Mouse (Mus musculus): Measurements from ENCODE around the gene Tff3.
A peak's percentile ranks its signal among the peaks of the same experiment; 100 is the strongest.

The Tff3 gene

GRCm38 (mm10) chr17:31129452-31129851, at the start of gene Tff3:
TSS of gene Tff3 (minus strand) at chr17:31129646.
- DNase-seq: no peak

GRCm38 (mm10) chr17:31176321-31176720, 46.9 kb upstream of the Tff3 start:
- no peak for DNase-seq

GRCm38 (mm10) chr17:31169796-31170195, 40.4 kb upstream of the Tff3 start:
- DNase-seq: no peak

- no peak for DNase-seq
Observed at GRCm38 (mm10) chr17:31165127-31165526, 35.7 kb upstream of the Tff3 start, which contains the start of gene Tff1. TSS of gene Tff1 (minus strand) at chr17:31165277.

DNA sequence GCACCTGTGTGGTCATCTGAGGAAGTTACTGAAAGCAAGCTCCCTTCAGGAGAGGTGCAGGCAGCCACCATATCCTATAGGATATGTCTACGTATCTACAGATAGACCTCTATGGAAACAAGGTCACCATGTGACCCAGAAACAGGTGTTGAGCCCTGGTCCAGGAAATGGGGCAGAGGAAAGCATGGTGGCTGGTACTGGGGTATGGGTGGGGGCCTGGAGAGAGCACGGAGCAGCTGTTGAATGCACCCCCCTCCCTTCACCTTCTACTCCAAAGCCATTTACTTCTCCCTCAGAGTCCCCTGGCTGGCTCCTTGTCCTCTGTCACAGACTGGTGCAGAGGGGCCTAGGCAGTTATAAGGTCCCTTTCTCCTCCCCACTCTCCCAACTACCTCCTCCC, 34.4 kb upstream of the Tff3 start:
- no peak for DNase-seq

GRCm38 (mm10) chr17:31162607-31163006, 33.2 kb upstream of the Tff3 start:
- DNase-seq: peak; percentile 48

GRCm38 (mm10) chr17:31160291-31160690, 30.8 kb upstream of the Tff3 start:
- DNase-seq: no peak

- no peak for DNase-seq
Observed at GRCm38 (mm10) chr17:31157921-31158320, 28.5 kb upstream of the Tff3 start.

DNA sequence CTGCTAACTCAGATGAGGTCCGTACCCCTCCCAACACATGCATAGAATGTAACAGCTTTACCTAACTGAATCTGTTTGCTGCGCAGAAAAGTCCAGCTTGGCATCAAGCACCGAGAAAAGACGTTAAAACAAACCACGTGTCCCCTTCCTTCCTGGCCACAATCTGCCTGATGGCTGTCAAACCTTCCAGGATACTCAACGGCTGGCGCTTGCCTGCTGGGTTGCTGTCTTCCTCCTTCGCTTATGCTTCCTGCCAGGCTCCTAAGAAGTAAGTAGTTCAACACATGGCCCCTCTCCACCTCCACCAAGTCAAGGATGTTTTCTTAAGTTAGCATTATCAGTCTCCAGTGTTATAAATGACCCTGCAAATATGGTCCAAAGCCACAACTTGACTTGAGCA, 24.3 kb upstream of the Tff3 start:
- no peak for DNase-seq

GRCm38 (mm10) chr17:31152966-31153499, 23.6 kb upstream of the Tff3 start:
- DNase-seq: no peak

DNA sequence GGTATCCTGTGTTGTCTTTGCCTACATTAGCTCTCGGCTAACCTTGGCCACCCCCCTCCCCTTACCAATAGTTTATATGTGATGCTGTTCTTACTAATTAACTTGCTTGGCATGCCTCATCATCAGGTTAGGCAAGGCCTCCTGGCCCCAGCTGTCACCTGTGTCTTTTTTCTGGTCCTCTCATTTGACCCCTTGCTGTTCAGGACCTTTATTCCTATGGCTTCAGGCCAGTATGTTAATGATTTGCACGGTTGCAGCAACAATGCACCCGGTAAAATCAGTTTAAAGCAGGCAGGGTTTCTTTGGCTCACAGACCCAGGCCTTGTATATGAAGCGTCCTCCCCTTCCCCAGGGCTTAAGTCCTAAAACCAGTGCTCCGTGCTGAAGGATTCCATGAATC, 23.1 kb upstream of the Tff3 start:
- peak; percentile 55 for DNase-seq

GRCm38 (mm10) chr17:31145998-31146397, 16.6 kb upstream of the Tff3 start:
- no peak for DNase-seq

DNA sequence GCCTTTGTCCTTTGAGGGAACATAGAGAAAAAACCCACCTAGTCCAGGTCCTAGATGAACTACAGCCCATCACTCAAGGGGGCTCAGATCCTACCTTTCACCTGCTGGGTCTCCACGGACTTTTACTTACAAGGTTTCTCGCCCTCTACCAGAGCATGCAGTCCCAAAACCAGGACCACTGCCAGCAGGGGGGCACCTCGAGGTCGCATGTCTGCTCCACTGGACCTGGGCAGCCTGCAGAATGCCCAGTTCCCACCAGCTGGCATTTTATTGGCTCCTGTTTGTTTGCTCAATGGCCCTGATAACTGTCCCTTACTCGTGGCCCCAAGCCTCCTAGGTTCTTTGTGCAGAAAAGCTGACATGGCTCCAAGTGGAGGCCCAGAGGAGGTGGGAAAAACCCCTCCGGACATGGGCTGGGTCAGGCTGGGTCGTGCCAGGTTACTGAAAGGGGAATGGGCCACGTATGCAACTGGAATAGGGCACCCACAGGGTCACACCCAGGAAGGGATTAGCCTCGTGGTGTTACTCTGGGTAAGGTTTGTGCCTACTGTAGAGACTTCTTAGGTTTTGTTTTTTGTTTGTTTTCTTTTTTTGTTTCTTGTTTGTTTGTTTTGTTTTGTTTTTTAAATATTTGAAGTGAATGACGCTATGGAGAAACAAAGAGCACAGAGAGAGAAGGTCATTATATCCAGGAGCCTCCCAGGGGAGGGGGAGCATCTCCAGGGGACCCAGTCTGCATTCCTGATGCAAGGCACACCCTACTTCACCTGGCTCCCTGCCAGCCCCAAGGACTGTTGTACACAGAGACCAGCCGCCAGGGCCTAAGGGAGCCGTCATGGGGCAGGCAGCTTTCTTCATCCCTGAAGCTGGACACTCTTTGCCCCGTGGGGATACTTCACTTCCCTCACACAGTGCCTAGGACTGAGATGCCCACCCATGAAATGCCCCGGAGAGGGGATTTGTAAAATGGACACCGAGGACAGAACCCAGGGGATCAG, 14.9 kb upstream of the Tff3 start, which contains the start of gene Tff2:
Gene Tff2 (minus strand): TSS at position 243 of the 998 bp plus-strand sequence.
- DNase-seq: peak; percentile 67

GRCm38 (mm10) chr17:31142116-31142515, 12.7 kb upstream of the Tff3 start:
- no peak for DNase-seq

GRCm38 (mm10) chr17:31138398-31138797, 9.0 kb upstream of the Tff3 start:
- DNase-seq: peak; percentile 75

- DNase-seq: no peak
Observed at GRCm38 (mm10) chr17:31136821-31137220, 7.4 kb upstream of the Tff3 start.

- DNase-seq: no peak
Observed at GRCm38 (mm10) chr17:31136291-31136690, 6.8 kb upstream of the Tff3 start.

GRCm38 (mm10) chr17:31134913-31135312, 5.5 kb upstream of the Tff3 start:
- no peak for DNase-seq

GRCm38 (mm10) chr17:31133776-31134175, 4.3 kb upstream of the Tff3 start:
- no peak for DNase-seq

DNA sequence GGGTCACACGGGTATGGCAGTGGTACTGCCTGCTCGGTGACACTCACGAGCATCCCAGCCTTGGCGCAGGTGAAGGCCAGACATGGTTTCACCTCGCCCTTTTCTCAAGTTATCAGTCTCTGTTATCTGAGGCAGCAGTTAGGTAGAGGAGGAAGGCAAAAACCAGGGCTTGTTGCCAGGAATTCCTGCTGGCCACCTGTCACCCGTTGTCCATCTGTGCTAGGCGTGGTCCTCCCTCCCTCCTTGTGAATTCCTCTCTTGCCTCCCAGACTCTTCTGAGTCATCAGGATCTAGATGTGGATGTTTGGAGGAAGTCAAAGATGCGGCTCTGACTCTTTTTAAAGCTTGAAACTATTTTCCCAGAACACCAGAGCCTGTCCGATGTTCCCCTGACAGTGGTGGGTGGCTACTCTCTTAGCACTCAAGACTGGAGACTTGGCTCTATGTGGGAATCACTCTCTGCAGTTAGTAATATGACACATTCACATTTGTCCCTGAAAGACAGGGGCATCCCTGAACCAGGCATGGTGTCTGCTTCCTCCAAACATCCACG, 1.9 kb upstream of the Tff3 start:
- no peak for DNase-seq

GRCm38 (mm10) chr17:31128708-31129318, 633 bp downstream of the Tff3 start:
- DNase-seq: no peak

DNA sequence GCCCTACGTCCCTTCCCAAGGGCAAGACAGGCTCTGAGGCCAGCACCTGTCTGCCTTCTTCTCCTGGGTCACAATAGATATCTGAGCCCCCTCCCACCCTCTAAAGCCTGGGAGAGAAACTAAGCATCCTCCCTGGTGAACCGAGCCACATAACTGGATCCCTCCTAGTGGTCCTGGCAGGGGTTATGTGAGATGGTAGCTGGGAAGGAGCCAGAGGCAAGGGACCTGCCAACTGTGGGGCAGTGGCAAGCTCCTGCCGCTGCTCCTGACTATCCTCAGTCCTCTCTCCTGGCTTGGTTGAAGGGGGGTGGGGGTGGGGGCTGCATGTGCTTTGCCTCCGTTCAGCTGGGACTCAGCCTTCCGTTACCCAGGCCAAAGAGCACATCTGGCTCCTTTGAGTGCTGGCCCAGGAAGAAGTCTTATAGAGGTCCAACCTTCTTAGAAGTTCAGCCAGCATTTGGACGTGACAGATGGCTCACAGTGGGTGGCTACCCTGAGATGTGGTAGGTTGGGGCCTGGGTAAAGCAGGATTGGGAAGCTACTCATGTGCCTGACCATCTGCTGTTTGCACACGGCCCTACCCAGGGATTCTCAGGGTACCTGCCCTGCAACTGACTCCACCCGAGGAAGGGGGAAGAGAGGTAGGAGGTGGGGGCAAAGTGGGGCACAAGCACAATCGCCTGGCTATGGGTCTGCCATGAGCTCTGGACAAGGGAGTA, 3.7 kb downstream of the Tff3 start:
- no peak for DNase-seq

DNA sequence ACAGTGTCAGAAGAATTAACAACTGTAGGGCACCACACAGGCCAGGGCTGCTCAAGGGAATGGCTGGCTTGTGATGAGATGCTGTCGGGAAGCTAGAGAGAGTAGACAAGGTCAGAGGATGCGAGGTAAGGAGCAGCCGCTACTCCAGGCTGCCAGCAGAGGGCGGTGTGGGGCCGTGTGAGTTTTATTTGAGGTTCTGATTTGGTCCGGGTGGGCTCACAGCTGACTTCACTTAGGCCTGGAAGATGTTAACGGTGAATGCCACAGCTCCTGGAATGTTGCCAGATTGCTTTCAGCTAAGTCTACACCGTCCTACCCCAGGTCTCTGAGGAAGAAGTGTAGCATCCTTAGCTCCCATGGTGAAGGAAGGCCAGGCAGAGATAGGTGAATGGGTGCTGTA, 7.5 kb downstream of the Tff3 start:
- DNase-seq: peak; percentile 62
